Mouse (Mus musculus): Measurements from ENCODE around the gene P4ha1.
A peak's percentile ranks its signal among the peaks of the same experiment; 100 is the strongest.
"Not testable (repeated sequence)": the region's sequence is repeated elsewhere in the genome, so short reads cannot be mapped to it uniquely, and the experiment has no call there.

The P4ha1 gene

GRCm38 (mm10) chr10:59323100-59323487, at the start of gene P4ha1:
TSS of gene P4ha1 (plus strand) at chr10:59323296.
- DNase-seq (ENCODE audit: low read depth) = peak; percentile 100

- no peak for DNase-seq (ENCODE audit: low read depth)
Measured at GRCm38 (mm10) chr10:59275745-59276144, 47.4 kb upstream of the P4ha1 start.

GRCm38 (mm10) chr10:59277116-59277515, 46.0 kb upstream of the P4ha1 start:
- DNase-seq (ENCODE audit: low read depth) = no peak

GRCm38 (mm10) chr10:59277729-59278475, 45.2 kb upstream of the P4ha1 start:
- no peak for DNase-seq (ENCODE audit: low read depth)

GRCm38 (mm10) chr10:59283164-59283563, 39.9 kb upstream of the P4ha1 start:
- DNase-seq (ENCODE audit: low read depth) = no peak

GRCm38 (mm10) chr10:59283749-59284148, 39.3 kb upstream of the P4ha1 start:
- no peak for DNase-seq (ENCODE audit: low read depth)

GRCm38 (mm10) chr10:59285530-59285929, 37.6 kb upstream of the P4ha1 start:
- DNase-seq (ENCODE audit: low read depth) = peak; percentile 91

GRCm38 (mm10) chr10:59287251-59287650, 35.8 kb upstream of the P4ha1 start:
- DNase-seq (ENCODE audit: low read depth) = no peak

- DNase-seq (ENCODE audit: low read depth) = no peak
Measured at GRCm38 (mm10) chr10:59287662-59288061, 35.4 kb upstream of the P4ha1 start.

- DNase-seq (ENCODE audit: low read depth) = no peak
Measured at GRCm38 (mm10) chr10:59289062-59289461, 34.0 kb upstream of the P4ha1 start.

- no peak for DNase-seq (ENCODE audit: low read depth)
Measured at GRCm38 (mm10) chr10:59291536-59291935, 31.6 kb upstream of the P4ha1 start.

- DNase-seq (ENCODE audit: low read depth) = no peak
Measured at GRCm38 (mm10) chr10:59292079-59292478, 31.0 kb upstream of the P4ha1 start.

GRCm38 (mm10) chr10:59292558-59292957, 30.5 kb upstream of the P4ha1 start:
- DNase-seq (ENCODE audit: low read depth) = peak; percentile 96

GRCm38 (mm10) chr10:59295241-59295811, 27.8 kb upstream of the P4ha1 start:
- DNase-seq (ENCODE audit: low read depth) = peak; percentile 81

GRCm38 (mm10) chr10:59296261-59296660, 26.8 kb upstream of the P4ha1 start:
- peak; percentile 94 for DNase-seq (ENCODE audit: low read depth)

GRCm38 (mm10) chr10:59302671-59303070, 20.4 kb upstream of the P4ha1 start:
- not testable (repeated sequence) for DNase-seq (ENCODE audit: low read depth)

GRCm38 (mm10) chr10:59308993-59309715, 13.9 kb upstream of the P4ha1 start:
- peak; percentile 59 for DNase-seq (ENCODE audit: low read depth)

- DNase-seq (ENCODE audit: low read depth) = no peak
Measured at GRCm38 (mm10) chr10:59310124-59310523, 13.0 kb upstream of the P4ha1 start.

GRCm38 (mm10) chr10:59310691-59311457, 12.2 kb upstream of the P4ha1 start:
- DNase-seq (ENCODE audit: low read depth) = peak; percentile 92

- no peak for DNase-seq (ENCODE audit: low read depth)
Measured at GRCm38 (mm10) chr10:59311881-59312280, 11.2 kb upstream of the P4ha1 start.

- no peak for DNase-seq (ENCODE audit: low read depth)
Measured at GRCm38 (mm10) chr10:59321112-59321511, 2.0 kb upstream of the P4ha1 start.

- DNase-seq (ENCODE audit: low read depth) = no peak
Measured at GRCm38 (mm10) chr10:59322271-59322670, 825 bp upstream of the P4ha1 start.
